Mouse (Mus musculus) layer of hippocampus, postnatal 10 days (tissue): ENCODE data around the gene D330045A20Rik. TPM values are rescaled to one million over a fixed set of nuclear protein-coding genes. Genes with fewer than 3 reads are reported as not detected.
"Not testable (repeated sequence)": the region's sequence is repeated elsewhere in the genome, so short reads cannot be mapped to it uniquely, and the experiment has no call there.

Experiments used
- DNase-seq, 2 experiments: peaks; one replicate each; pipeline ENCODE4 v3.0.0; 2021; ENCODE audit warnings: low spot score in 2 of 2
- total RNA-seq, 2 experiments: library from RNA; stranded (reverse); gene quantifications; 2 replicates each; pipeline ENCODE4 v1.2.3; 2021

Gene D330045A20Rik
- total RNA-seq, 2 experiments from 2014 or later = 0.29 to 0.30 TPM

- no peak for DNase-seq
Observed at GRCm38 (mm10) chrX:139578649-139579278, 98.6 kb downstream of the D330045A20Rik start.

GRCm38 (mm10) chrX:139583616-139584015 lies 103.4 kb downstream of the D330045A20Rik start:
- no peak for DNase-seq

- DNase-seq = not testable (repeated sequence)
Observed at GRCm38 (mm10) chrX:139586676-139587075, 106.5 kb downstream of the D330045A20Rik start.

GRCm38 (mm10) chrX:139596404-139596803 lies 116.2 kb downstream of the D330045A20Rik start:
- DNase-seq = no peak

Other genes starting within 250 kb of the D330045A20Rik start
- not detected for gene Trap1a, start 146.7 kb upstream of the D330045A20Rik start, total RNA-seq
- 10 to 100 TPM; 13.3 to 13.7 TPM for gene Rnf128, start 82.9 kb downstream of the D330045A20Rik start, total RNA-seq
- gene Tbc1d8b, start 204.6 kb downstream of the D330045A20Rik start, total RNA-seq = 1 to 10 TPM; 5.7 to 6.2 TPM
- not detected for gene Gm15013, start 234.1 kb downstream of the D330045A20Rik start, total RNA-seq